Mouse (Mus musculus): Measurements from ENCODE around the gene Pla2g1b.

GRCm38 (mm10) chr5:115438667-115439066 lies 27.4 kb upstream of the Pla2g1b start:
- TF ChIP-seq EP300 (IDR thresholded peaks at IDR 0.05; ENCODE audit: low read depth) = no peak
- no peak for TF ChIP-seq CTCF (IDR thresholded peaks at IDR 0.05; ENCODE audit: low read depth)

Measured in liver, postnatal 0 days (tissue).